Mouse (Mus musculus): ENCODE measurements around the gene Igfbpl1. TPM values are rescaled to one million over a fixed set of nuclear protein-coding genes. Genes with fewer than 3 reads are reported as not detected.
A peak's percentile ranks its signal among the peaks of the same experiment; 100 is the strongest.

Igfbpl1 gene
- polyA plus RNA-seq, 1 experiment, result 0.18 TPM

DNA sequence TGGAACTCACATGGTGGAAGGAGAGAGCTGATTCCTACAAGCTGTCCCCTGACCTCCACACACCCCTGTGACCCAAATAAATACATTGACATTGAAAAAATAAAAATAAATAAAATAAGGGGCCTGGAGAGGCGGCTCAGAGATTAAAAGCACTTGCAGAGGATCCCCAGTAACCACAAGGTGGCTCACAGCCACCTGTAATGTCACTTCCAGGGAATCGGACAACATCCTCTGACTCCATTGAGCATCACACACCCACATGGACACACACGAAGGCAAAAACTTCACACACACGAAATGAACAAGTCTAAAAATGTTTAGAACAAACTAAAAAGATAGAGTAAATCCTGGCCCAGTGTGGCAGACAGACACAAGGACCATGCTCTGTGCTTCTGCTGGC lies 40.0 kb downstream of the Igfbpl1 start:
- TF ChIP-seq CTCF (IDR thresholded peaks at IDR 0.05; ENCODE audit: insufficient read depth, low read length) (no peak), POLR2A (IDR thresholded peaks at IDR 0.05; ENCODE audit: borderline replicate concordance, extremely low read depth, low read depth, low read length) (no peak)
- Histone ChIP-seq H3K4me1 (ENCODE audit: control insufficient read depth, insufficient read depth, low read length) (no peaks in the 10 kb centered on the region; the same call in 1 of the 2 replicates), H3K4me3 (replicated peaks; ENCODE audit: extremely low read depth, low read depth, low read length) (no peak overlapping the region)
- no peak for DNase-seq
- 47% methylated on average over 4 of the region's 4 CpGs for WGBS

DNA sequence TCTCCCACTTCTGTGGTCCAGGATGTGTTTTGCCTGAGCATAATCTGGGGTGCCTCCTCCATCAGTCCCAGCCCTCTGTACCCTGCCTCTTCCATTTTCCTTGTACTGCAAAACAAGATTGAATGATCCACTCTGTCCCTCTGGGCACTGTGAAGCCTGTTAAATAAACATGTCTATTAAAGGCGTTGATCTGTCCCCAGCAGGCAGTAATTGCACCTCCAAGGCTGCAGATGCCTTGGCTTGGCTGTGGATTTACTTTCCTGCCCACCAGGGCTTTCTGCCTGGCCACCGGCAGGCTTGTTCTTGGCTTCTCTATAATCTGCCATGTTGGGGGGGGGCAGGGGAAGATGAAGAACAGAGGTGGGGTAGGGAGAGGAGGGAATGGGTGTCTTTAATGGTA lies 40.8 kb downstream of the Igfbpl1 start:
- WGBS, result 37% methylated on average over 2 of the region's 2 CpGs
- no peak for DNase-seq
- Histone ChIP-seq H3K4me1 (ENCODE audit: control insufficient read depth, insufficient read depth, low read length) (no peaks in the 10 kb centered on the region; the same call in 1 of the 2 replicates), H3K4me3 (replicated peaks; ENCODE audit: extremely low read depth, low read depth, low read length) (no peak overlapping the region)
- TF ChIP-seq POLR2A (IDR thresholded peaks at IDR 0.05; ENCODE audit: borderline replicate concordance, extremely low read depth, low read depth, low read length) (no peak), CTCF (IDR thresholded peaks at IDR 0.05; ENCODE audit: insufficient read depth, low read length) (no peak)

DNA sequence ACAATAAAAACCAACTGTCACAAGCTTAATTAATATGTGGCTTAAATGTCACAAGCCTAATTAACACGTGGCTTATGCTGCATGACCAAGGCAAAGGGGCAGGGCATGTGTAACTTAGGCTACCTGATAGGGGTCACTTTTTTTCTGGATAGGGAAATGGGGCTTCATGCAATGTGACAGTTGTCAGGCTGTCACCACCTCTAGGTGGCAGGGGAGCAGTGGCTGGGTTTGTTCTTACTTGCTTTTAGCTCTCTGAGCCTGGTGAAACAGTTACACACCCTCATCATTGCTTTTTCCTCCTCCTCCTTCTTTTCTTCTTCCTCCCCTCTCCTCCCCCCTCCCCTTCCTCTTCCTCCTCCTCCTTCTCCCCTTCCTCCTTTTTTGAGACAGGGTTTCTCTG lies 43.1 kb downstream of the Igfbpl1 start:
- Histone ChIP-seq H3K4me3 (replicated peaks; ENCODE audit: extremely low read depth, low read depth, low read length) (no peak overlapping the region), H3K4me1 (ENCODE audit: control insufficient read depth, insufficient read depth, low read length) (no peaks in the 10 kb centered on the region)
- 68% methylated on average over 1 of the region's 1 CpGs for WGBS
- TF ChIP-seq POLR2A (IDR thresholded peaks at IDR 0.05; ENCODE audit: borderline replicate concordance, extremely low read depth, low read depth, low read length) (no peak), CTCF (IDR thresholded peaks at IDR 0.05; ENCODE audit: insufficient read depth, low read length) (no peak)
- no peak for DNase-seq

DNA sequence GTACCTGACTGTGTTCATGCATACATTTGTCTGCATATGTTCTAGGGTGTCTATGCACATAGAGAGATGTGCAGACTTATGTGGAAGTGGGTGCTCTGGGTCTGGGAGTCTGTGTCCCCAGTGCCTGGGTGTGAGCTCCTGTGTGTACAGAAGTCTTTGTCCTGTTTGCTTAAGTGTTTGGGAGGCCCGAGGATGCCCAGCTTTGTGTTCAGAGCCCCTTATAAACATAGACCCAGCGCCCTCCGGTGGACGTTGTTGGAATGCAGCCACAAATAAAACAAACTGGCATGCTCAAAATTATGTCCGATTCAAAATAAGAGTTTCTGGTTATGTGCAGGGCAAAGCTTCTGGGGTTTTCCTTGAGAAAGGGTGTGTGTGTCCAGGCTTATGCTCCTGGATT lies 55.1 kb downstream of the Igfbpl1 start:
- Histone ChIP-seq H3K4me3 (replicated peaks; ENCODE audit: extremely low read depth, low read depth, low read length) (no peak overlapping the region), H3K4me1 (ENCODE audit: control insufficient read depth, insufficient read depth, low read length) (no peaks in the 10 kb centered on the region)
- peak; percentile 20 for DNase-seq
- WGBS, result 2% methylated on average over 5 of the region's 5 CpGs
- TF ChIP-seq CTCF (IDR thresholded peaks at IDR 0.05; ENCODE audit: insufficient read depth, low read length) (peak; percentile 48), POLR2A (IDR thresholded peaks at IDR 0.05; ENCODE audit: borderline replicate concordance, extremely low read depth, low read depth, low read length) (no peak)

DNA sequence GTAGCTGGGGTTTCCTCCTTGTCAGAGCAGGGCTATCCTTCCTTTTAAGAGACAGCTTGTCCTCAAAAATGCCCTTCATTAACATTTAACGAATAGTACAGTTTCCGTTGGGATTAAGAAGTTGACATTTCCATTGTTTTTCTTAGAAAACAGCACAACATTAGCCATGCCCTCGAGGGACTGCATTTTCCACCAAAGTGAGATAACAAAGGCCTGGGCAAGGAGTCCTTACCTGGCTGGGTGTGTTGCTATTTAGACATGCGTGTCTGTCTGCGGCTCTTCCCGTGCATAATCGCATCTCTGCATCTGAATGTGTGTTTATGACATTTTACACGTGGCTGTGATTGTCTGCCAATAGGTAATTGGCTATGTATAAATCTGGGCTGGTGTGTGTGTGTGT lies 55.5 kb downstream of the Igfbpl1 start:
- Histone ChIP-seq H3K4me1 (ENCODE audit: control insufficient read depth, insufficient read depth, low read length) (no peaks in the 10 kb centered on the region), H3K4me3 (replicated peaks; ENCODE audit: extremely low read depth, low read depth, low read length) (no peak overlapping the region)
- no peak for DNase-seq
- TF ChIP-seq CTCF (IDR thresholded peaks at IDR 0.05; ENCODE audit: insufficient read depth, low read length) (no peak), POLR2A (IDR thresholded peaks at IDR 0.05; ENCODE audit: borderline replicate concordance, extremely low read depth, low read depth, low read length) (no peak)
- 55% methylated on average over 8 of the region's 8 CpGs for WGBS

DNA sequence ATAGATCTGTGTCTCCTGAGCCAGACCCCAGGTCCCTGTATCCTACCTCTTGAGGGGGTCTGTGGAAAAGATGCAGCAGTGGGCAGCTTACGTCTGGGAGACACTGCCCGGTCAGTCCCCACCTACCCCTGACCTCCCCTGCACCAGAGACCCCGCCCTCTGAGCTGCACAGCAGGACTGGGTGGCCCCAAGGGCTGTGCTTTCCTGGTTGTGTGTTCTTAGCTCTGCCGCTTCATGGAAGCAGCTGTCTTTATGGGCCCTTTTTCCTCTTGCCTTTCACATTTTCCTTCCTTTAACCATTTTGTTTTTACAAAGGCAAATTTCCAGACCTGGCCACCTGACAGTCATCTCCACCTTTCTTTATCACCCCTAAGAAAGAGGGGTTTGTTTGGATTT lies 56.1 kb downstream of the Igfbpl1 start:
- H3K4me1 ChIP-seq (ENCODE audit: control insufficient read depth, insufficient read depth, low read length), result no peaks in the 10 kb centered on the region
- TF ChIP-seq CTCF (IDR thresholded peaks at IDR 0.05; ENCODE audit: insufficient read depth, low read length) (no peak), POLR2A (IDR thresholded peaks at IDR 0.05; ENCODE audit: borderline replicate concordance, extremely low read depth, low read depth, low read length) (no peak)
- no peak for DNase-seq
- H3K4me3 ChIP-seq (replicated peaks; ENCODE audit: extremely low read depth, low read depth, low read length), result no peak overlapping the region
- WGBS, result 79% methylated on average over 4 of the region's 4 CpGs

DNA sequence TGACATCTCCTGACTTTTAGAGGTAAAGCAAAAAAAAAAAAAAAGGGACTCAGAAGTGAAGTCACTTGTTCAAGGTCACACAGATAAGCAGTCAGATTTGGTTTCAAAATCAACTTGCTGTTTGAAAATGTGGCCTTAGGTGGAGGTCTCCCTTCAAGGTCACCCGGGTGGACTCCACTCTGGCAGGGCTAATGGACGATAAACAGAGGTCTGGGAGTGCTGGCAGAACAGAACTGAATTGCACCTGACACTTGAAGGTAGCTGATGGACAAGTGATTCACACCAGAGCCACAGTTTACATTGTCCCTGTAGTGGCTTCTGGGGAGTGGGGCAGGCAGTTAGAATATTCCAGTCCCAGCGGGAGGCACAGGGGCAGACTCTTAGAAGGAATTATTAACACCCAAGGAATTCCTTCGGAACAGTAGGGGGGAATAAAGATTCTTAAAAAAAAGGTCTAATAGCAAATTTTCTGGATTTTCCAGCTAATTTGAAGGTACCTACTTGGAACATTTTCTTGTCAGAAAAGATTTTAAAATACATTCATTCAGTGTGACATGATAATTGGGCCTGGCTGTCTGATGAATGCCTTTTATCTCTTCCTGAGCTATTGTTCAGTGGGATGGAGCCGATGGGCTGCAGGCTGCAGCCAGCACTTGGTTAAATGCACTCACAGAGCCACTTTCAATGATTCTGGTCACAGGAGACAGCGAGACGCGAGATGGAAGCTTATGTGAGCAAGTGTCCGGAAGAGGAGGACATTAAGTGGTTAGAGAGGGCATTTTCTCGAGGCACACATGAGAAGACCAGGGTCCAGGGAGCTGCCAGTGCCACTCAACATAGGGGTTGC lies 56.7 kb downstream of the Igfbpl1 start:
- TF ChIP-seq CTCF (IDR thresholded peaks at IDR 0.05; ENCODE audit: insufficient read depth, low read length) (no peak), POLR2A (IDR thresholded peaks at IDR 0.05; ENCODE audit: borderline replicate concordance, extremely low read depth, low read depth, low read length) (no peak)
- Histone ChIP-seq H3K4me3 (replicated peaks; ENCODE audit: extremely low read depth, low read depth, low read length) (no peak overlapping the region), H3K4me1 (ENCODE audit: control insufficient read depth, insufficient read depth, low read length) (no peaks in the 10 kb centered on the region)
- WGBS, result 59% methylated on average over 10 of the region's 10 CpGs
- no peak for DNase-seq

DNA sequence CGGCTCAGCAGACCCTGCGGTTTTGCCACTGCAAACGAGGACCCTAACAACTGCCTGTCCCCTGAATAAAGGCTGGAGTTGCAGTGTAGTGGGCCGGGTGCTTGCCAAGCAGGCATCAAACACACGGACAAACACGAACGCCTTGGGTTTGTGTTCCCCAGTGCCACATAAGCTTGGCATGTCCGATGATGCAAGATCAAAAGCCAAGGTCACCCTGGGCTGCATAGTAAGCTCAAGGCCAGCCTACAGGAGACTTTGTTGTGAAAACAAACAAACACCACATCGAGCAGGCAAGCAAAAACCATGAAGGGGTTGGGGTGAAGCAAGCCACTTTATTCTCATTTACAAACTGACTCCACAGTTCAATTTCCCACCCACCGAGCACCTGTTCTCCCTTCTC lies 57.6 kb downstream of the Igfbpl1 start:
- WGBS, result 66% methylated on average over 10 of the region's 10 CpGs

DNA sequence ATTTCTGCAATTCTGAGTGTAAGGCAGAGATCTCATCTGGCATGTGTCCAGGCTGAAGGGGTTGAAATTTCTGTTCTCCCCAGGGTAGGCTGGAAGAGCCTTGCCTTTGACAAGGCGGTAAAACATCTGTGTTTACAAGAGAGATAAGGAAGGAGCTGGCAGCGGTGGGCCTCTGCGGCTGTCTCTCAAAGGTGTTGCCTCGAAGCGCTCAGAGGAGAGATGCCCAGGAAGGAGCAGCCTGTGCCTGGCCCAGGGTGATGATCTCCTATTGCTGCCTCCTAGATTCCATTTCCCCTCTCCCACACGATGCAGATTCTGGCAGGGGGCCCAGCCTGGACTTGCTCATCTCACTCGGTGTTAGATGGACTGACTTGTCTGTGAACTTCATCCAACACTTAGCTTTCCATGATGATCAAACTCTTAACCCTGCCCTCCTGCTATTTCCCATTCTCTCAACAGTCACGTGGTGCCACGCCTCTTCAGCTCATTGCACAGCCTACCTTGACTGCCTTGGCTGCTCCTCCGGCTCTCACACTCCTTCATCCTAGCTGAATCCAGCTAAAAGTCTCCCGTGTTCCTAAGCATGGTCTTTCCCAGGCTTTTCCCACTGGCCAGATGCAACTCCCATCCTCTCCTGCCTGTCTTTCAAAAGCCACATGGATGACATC lies 58.7 kb downstream of the Igfbpl1 start:
- DNase-seq, result no peak
- Histone ChIP-seq H3K4me3 (replicated peaks; ENCODE audit: extremely low read depth, low read depth, low read length) (no peak overlapping the region), H3K4me1 (ENCODE audit: control insufficient read depth, insufficient read depth, low read length) (peaks cover 4% of the 10 kb centered on the region)
- TF ChIP-seq POLR2A (IDR thresholded peaks at IDR 0.05; ENCODE audit: borderline replicate concordance, extremely low read depth, low read depth, low read length), result no peak
- no peak for TF ChIP-seq CTCF (IDR thresholded peaks at IDR 0.05; ENCODE audit: insufficient read depth, low read length)
- WGBS, result 31% methylated on average over 11 of the region's 11 CpGs

More for the DNA sequence above, 57.6 kb downstream of the Igfbpl1 start:
- no peak for DNase-seq
- Histone ChIP-seq H3K4me3 (replicated peaks; ENCODE audit: extremely low read depth, low read depth, low read length) (no peak overlapping the region), H3K4me1 (ENCODE audit: control insufficient read depth, insufficient read depth, low read length) (peaks cover 3% of the 10 kb centered on the region)
- TF ChIP-seq CTCF (IDR thresholded peaks at IDR 0.05; ENCODE audit: insufficient read depth, low read length) (no peak), POLR2A (IDR thresholded peaks at IDR 0.05; ENCODE audit: borderline replicate concordance, extremely low read depth, low read depth, low read length) (no peak)
